Mouse (Mus musculus): Measurements from ENCODE around the gene Cd82.

DNA sequence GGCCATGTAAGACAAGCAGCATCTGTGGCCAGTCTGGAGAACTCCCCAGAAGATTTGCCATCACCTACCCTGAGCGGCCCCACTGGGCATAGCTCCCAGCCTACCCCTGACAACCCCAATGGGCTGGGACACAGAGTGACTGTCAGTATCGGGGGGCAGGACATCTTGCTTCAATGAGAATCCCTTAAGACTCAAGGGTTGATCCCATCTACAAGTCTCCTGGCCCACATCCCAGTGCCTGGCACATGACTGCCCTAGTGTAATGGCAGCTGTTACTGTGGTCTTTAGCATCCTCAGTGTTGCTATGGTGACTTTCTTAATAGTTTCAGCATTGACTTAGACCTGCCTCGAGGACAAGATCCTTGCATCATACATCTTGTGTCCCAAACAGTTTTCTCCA, 32.2 kb upstream of the Cd82 start:
- no peak for TF ChIP-seq TCF12 (IDR thresholded peaks at IDR 0.05; ENCODE audit: low read depth, low read length)
- TF ChIP-seq USF1 (IDR thresholded peaks at IDR 0.05; ENCODE audit: low read depth, low read length), result no peak
- no peak for TF ChIP-seq CTCF (conservative IDR thresholded peaks at IDR 0.05 in 1 of 2, IDR thresholded peaks at IDR 0.05 in 1 of 2; ENCODE audit: low read depth in 2 of 2, low read length in 2 of 2)
- no peak for TF ChIP-seq MAX (IDR thresholded peaks at IDR 0.05; ENCODE audit: low read length)
- TF ChIP-seq POLR2A (IDR thresholded peaks at IDR 0.05; ENCODE audit: low read depth, low read length), result no peak
- no peak for TF ChIP-seq NELFE (IDR thresholded peaks at IDR 0.05; ENCODE audit: low read depth, low read length)
- no peak for TF ChIP-seq HCFC1 (IDR thresholded peaks at IDR 0.05; ENCODE audit: low read depth, low read length)
- TF ChIP-seq SIN3A (IDR thresholded peaks at IDR 0.05; ENCODE audit: low read length), result no peak
- no peak for TF ChIP-seq EP300 (IDR thresholded peaks at IDR 0.05; ENCODE audit: low read length)
- no peak for TF ChIP-seq ZNF384 (IDR thresholded peaks at IDR 0.05; ENCODE audit: low read depth, low read length)
- TF ChIP-seq PAX5 (IDR thresholded peaks at IDR 0.05; ENCODE audit: low read length), result no peak
- no peak for TF ChIP-seq RAD21 (IDR thresholded peaks at IDR 0.05; ENCODE audit: low read depth, low read length)
